Mouse (Mus musculus) cerebellum, postnatal 36 days (tissue): Measurements from ENCODE around the gene Aph1b.

Source experiments
- DNase-seq, 2 experiments: peaks; one replicate each; pipeline ENCODE4 v3.0.0; 2021 to 2022; ENCODE audit warnings: mixed read lengths in 2 of 2

The Aph1b gene

DNA sequence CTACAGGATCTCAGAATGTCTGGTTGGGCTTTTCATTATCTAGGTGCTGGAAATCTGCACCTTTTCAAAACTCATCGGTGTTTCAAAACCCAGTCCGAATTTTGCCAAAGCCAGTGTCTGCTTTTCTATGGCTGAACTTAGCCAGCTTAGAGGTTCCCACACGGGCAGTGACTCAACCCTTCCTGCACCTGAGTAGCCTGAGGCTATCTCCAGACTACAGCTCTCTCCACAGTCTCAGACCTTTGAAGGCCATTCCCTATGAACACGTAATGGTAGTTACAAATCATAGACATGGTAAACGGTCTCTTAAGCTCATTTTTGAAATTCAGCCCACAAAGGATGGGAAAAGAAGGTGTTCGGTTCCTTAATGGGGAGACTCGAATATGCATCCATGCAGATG lies 55.8 kb downstream of the Aph1b start:
- no peak for DNase-seq

DNA sequence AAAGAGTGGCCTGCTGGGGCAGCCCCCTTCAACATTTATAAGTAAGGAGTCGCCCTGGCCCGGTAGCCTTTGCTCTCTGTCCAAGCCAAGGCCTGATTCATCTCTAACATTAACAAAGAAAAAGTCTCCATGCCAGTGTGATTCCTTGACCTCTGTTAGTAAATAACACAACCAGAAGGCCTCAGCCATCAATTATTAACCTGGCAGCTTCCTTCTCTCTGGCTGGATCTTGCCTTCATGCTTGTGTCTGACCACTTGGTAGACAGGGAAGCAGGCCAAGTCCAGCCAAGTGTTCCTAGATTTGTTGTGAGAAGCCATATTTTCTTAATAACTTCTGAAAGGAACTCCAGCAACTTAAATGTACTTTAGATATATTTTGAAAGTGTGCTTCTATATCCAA lies 58.7 kb downstream of the Aph1b start:
- no peak for DNase-seq

DNA sequence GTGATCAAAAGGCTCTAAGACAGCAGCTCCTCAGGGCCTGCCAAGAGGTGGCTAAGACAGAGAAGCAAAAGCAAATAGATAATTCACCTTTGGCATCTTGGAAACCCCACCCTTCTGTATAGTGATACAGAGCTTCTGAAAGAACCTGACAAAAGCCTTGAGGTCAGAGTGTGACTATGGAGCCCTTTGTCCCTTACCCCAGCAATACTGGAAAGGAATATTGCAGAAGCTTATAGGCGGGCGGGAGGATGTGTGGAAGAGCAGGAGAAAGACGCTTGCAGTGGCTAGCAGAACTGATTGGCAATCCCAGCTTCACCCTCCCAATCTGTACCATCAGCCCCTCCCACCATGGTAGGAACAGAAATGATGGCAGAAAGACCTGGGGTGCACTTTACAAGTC lies 59.3 kb downstream of the Aph1b start:
- no peak for DNase-seq

DNA sequence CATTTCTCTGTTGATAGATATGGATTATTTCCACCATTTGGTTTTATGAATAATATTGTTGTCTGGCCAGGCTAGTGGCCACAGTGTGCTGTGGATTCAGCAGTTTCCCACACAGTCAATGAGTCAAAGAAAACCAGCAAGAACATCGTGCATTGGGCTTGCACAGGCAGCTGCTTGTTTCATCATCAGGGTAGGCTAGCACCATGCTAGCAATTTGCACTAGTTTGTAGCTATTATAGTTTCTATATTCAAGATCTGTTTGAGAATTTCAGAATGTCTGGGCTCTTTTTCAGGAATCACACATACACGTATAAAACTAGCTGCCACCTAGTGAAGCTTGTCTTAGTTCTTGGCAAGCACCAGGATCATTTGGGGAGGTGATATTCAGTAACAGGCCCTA lies 60.2 kb downstream of the Aph1b start:
- DNase-seq, result no peak

GRCm38 (mm10) chr9:66734568-66734967 lies 60.7 kb downstream of the Aph1b start:
- no peak for DNase-seq

GRCm38 (mm10) chr9:66732791-66733691 lies 62.2 kb downstream of the Aph1b start:
- DNase-seq, result peak; percentile 82 to 84

- DNase-seq, result no peak
These were observed 64.0 kb downstream of the Aph1b start for GRCm38 (mm10) chr9:66731284-66731683.

DNA sequence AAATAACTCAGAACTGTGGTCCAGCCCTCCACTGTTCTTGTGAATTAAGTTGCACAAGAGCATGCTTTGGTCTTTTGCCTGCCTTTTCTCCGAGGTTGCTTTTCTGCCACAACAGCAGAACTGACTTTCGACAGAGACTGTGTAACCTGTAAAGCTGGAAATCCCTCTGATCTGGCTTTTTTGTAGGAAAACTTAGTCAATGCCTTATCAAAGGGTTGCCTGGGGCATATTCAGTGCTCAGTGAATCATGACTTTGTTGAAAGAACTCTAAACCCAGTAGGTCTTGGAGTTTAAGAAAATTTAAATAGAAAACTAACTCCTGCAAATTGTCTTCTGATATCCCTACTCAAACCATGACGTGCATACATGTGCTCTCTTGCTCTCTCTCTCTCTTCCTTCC lies 64.7 kb downstream of the Aph1b start:
- DNase-seq, result no peak

DNA sequence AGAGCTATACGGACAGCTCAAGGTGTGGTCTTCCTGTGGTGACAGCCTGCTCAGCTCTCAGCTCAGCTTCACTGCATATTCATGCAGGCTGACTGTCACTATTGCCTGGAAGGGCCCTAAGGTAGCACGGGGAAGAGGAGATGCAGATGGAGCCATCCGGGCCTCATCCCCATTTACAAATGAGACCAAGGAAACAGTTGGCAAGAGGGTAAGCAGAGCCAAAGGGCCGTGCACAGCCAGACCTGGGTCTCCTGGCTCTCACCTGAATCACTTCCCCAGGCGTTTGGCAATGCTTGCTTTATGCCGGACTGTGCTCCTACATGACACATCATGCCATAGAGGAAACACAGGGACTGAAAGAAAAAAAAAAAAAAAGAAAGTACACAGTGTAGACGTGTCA lies 68.0 kb downstream of the Aph1b start:
- DNase-seq, result peak; percentile 54 to 58

DNA sequence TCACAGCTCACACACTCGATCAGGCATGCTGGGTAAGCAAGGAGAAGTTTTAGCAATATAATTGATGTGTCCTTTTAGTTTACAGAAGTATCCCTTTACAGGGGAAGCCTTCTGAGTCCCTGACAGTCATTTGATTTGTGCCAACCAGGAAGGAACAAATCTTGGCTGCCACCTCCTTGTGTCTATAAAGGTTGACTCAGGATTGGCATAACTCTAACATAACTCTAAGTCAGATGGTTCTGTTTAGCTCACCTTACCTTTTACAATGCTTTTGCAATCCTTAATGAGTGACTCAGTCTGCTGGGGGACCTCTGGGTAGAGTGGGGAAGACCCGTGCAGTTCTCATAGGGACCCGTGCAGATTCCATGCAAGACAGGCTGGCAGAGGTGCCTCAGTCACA lies 69.7 kb downstream of the Aph1b start:
- no peak for DNase-seq
